Mouse (Mus musculus): ENCODE measurements at regions not wholly inside any gene's neighbourhood (a gene's known extent, or its start where the extent isn't known, plus 50 kb on each side); places are given as distances from the start of the nearest gene placed in this dataset.

- no peak overlapping the region for H3K4me2 ChIP-seq
- ATAC-seq (ENCODE audit: insufficient read depth, low FRiP score, low read depth) = no peak
- H3K36me3 ChIP-seq = no peaks in the 10 kb centered on the region
- H3K4me1 ChIP-seq = no peaks in the 10 kb centered on the region
- H3K9ac ChIP-seq = no peak overlapping the region
- no peak overlapping the region for H3K27ac ChIP-seq
- H3K9me3 ChIP-seq = no peaks in the 10 kb centered on the region
- H3K4me3 ChIP-seq (replicated peaks) = no peak overlapping the region
- WGBS = 70% methylated on average over 2 of the region's 2 CpGs
- H3K27me3 ChIP-seq (replicated peaks) = no peaks in the 10 kb centered on the region
These were observed 172.6 kb upstream of the F930015N05Rik start for GRCm38 (mm10) chr11:64609043-64609442.

- ATAC-seq (ENCODE audit: insufficient read depth, low FRiP score, low read depth) = no peak
- Histone ChIP-seq H3K9me3 (no peaks in the 10 kb centered on the region), H3K36me3 (no peaks in the 10 kb centered on the region), H3K27ac (no peak overlapping the region), H3K4me2 (no peak overlapping the region), H3K4me3 (replicated peaks) (no peak overlapping the region), H3K9ac (no peak overlapping the region), H3K27me3 (replicated peaks) (no peaks in the 10 kb centered on the region), H3K4me1 (no peaks in the 10 kb centered on the region)
- 76% methylated on average over 3 of the region's 3 CpGs for WGBS
These were observed 174.3 kb upstream of the F930015N05Rik start for GRCm38 (mm10) chr11:64610724-64611123.

DNA sequence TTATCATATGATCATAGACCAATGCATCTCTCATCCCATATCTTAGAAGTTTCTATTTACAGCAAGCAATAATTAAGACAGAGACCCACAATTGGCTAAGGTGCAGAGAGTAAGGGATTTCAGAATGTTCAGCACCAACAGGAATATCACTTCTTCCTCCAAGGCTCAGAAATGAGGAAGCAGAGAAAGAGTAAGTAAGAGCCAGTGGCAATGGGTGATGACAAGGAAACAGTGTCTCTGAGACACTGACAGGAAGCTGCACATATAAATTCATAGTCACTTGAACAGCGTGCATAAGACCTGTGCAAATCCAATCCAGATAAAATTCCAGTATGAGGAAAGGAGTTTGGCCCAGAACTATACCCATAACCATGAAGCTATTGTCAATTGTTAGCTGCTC is 178.7 kb upstream of the F930015N05Rik start:
- WGBS = 76% methylated on average over 1 of the region's 1 CpGs
- no peaks in the 10 kb centered on the region for H3K9me3 ChIP-seq
- no peak overlapping the region for H3K9ac ChIP-seq
- H3K27ac ChIP-seq = no peak overlapping the region
- no peaks in the 10 kb centered on the region for H3K36me3 ChIP-seq
- H3K4me1 ChIP-seq = no peaks in the 10 kb centered on the region
- no peaks in the 10 kb centered on the region for H3K27me3 ChIP-seq (replicated peaks)
- H3K4me3 ChIP-seq (replicated peaks) = no peak overlapping the region
- ATAC-seq (ENCODE audit: insufficient read depth, low FRiP score, low read depth) = no peak
- no peak overlapping the region for H3K4me2 ChIP-seq

GRCm38 (mm10) chr11:64618631-64619385 is 182.4 kb upstream of the F930015N05Rik start:
- Histone ChIP-seq H3K9me3 (no peaks in the 10 kb centered on the region), H3K4me3 (replicated peaks) (no peak overlapping the region), H3K4me1 (no peaks in the 10 kb centered on the region), H3K4me2 (no peak overlapping the region), H3K9ac (no peak overlapping the region), H3K27me3 (replicated peaks) (no peaks in the 10 kb centered on the region), H3K27ac (no peak overlapping the region), H3K36me3 (no peaks in the 10 kb centered on the region)
- 47% methylated on average over 5 of the region's 5 CpGs for WGBS
- no peak for ATAC-seq (ENCODE audit: insufficient read depth, low FRiP score, low read depth)

DNA sequence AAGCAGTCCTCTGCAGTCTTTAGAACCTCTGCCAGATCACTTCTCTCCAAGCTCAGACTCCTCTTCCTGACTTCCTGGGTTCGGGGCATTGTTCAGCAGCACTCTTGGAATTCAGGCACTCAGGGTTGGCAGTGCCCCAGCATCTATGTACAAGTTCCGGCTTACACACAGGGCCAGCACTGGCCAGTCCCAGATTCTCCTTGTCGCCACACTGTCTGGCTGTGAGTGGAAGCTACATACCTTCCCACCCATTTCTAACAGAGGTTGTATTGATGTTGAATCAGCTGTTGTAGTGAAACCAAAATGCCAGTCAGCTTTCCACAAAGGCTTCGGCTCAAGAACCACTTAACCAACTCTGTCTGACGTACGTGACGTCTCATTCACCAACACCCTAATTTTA is 190.7 kb upstream of the F930015N05Rik start:
- 83% methylated on average over 7 of the region's 7 CpGs for WGBS
- no peaks in the 10 kb centered on the region for H3K27me3 ChIP-seq (replicated peaks)
- H3K27ac ChIP-seq = no peak overlapping the region
- H3K9ac ChIP-seq = no peak overlapping the region
- no peaks in the 10 kb centered on the region for H3K4me1 ChIP-seq
- H3K36me3 ChIP-seq = no peaks in the 10 kb centered on the region
- H3K4me2 ChIP-seq = no peak overlapping the region
- no peak for ATAC-seq (ENCODE audit: insufficient read depth, low FRiP score, low read depth)
- no peak overlapping the region for H3K4me3 ChIP-seq (replicated peaks)
- no peaks in the 10 kb centered on the region for H3K9me3 ChIP-seq

DNA sequence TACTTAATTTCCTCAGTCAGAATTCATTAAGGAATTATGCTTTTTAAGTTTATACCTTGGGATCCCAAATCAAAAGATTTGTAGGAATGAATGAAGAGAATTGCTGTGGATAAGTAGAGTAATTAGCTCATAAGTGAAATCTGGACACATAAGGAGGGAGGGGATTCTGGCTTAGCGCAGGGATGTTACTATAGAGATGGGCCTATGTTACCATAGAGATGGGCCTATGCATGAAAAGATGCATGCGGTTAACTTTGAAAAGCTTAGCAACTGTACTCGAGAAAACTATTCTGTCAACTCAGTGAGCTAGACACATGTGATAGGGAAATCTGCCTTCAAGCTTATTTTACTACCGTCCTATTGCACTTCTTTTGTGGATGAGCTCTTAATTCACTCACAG is 204.5 kb upstream of the F930015N05Rik start:
- no peak for ATAC-seq (ENCODE audit: insufficient read depth, low FRiP score, low read depth)
- 92% methylated on average over 4 of the region's 4 CpGs for WGBS
- Histone ChIP-seq H3K4me3 (replicated peaks) (no peak overlapping the region), H3K36me3 (no peaks in the 10 kb centered on the region), H3K9ac (no peak overlapping the region), H3K4me1 (no peaks in the 10 kb centered on the region), H3K4me2 (no peak overlapping the region), H3K27ac (no peak overlapping the region), H3K9me3 (no peaks in the 10 kb centered on the region), H3K27me3 (replicated peaks) (no peaks in the 10 kb centered on the region)

DNA sequence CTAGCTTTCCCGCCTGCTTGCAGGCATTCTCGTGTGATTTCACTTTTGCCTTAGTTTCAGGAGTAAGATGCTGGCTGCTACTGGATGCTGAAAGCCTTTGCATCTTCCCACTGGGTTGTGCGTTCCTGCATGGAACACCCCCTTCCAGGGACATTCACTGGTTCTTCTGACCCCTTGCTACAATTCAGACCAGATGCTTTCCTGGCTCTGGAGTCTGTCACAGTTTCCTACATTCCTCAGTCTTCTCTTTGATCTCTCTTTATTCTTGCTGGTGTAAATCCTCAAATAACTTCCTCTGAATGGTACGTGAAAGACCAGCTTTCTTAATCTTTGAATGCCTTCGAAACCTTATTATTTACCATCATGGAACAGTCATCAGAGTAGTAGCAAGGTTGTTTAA is 206.7 kb upstream of the F930015N05Rik start:
- H3K27me3 ChIP-seq (replicated peaks) = no peaks in the 10 kb centered on the region
- H3K9me3 ChIP-seq = no peaks in the 10 kb centered on the region
- no peak overlapping the region for H3K4me3 ChIP-seq (replicated peaks)
- no peak overlapping the region for H3K4me2 ChIP-seq
- ATAC-seq (ENCODE audit: insufficient read depth, low FRiP score, low read depth) = no peak
- no peaks in the 10 kb centered on the region for H3K36me3 ChIP-seq
- WGBS = 66% methylated on average over 5 of the region's 5 CpGs
- no peaks in the 10 kb centered on the region for H3K4me1 ChIP-seq
- H3K27ac ChIP-seq = no peak overlapping the region
- H3K9ac ChIP-seq = no peak overlapping the region

DNA sequence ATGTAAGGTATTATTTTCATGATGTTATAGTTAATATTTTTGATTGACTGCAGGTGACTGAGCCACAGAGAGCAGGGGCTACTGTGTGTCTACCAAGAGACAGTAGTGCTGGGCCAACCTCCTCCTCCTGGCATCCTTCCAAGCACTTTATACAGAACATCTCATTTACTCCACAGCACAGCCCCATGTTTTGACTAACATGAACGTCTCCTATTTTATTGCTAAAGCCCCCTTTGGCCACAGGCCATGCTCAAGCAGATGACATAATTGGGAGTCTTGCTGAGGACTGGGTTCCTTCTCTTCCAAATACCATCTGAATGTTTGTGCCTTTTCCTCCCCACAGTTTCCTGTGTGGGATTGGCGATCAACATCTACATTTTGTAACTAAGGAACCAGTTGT is 211.5 kb upstream of the F930015N05Rik start:
- WGBS = 39% methylated on average over 2 of the region's 2 CpGs
- no peaks in the 10 kb centered on the region for H3K27me3 ChIP-seq (replicated peaks)
- H3K27ac ChIP-seq = no peak overlapping the region
- no peaks in the 10 kb centered on the region for H3K4me1 ChIP-seq
- no peaks in the 10 kb centered on the region for H3K36me3 ChIP-seq
- H3K4me2 ChIP-seq = no peak overlapping the region
- H3K9ac ChIP-seq = no peak overlapping the region
- no peak for ATAC-seq (ENCODE audit: insufficient read depth, low FRiP score, low read depth)
- no peaks in the 10 kb centered on the region for H3K9me3 ChIP-seq
- H3K4me3 ChIP-seq (replicated peaks) = no peak overlapping the region

- 70% methylated on average over 10 of the region's 10 CpGs for WGBS
- H3K27ac ChIP-seq = no peak overlapping the region
- no peaks in the 10 kb centered on the region for H3K27me3 ChIP-seq (replicated peaks)
- H3K9ac ChIP-seq = no peak overlapping the region
- no peak overlapping the region for H3K4me2 ChIP-seq
- no peaks in the 10 kb centered on the region for H3K36me3 ChIP-seq
- H3K9me3 ChIP-seq = no peaks in the 10 kb centered on the region
- no peak for ATAC-seq (ENCODE audit: insufficient read depth, low FRiP score, low read depth)
- H3K4me1 ChIP-seq = no peaks in the 10 kb centered on the region
- no peak overlapping the region for H3K4me3 ChIP-seq (replicated peaks)
These were observed 214.3 kb upstream of the F930015N05Rik start for GRCm38 (mm10) chr11:64650571-64651282.

DNA sequence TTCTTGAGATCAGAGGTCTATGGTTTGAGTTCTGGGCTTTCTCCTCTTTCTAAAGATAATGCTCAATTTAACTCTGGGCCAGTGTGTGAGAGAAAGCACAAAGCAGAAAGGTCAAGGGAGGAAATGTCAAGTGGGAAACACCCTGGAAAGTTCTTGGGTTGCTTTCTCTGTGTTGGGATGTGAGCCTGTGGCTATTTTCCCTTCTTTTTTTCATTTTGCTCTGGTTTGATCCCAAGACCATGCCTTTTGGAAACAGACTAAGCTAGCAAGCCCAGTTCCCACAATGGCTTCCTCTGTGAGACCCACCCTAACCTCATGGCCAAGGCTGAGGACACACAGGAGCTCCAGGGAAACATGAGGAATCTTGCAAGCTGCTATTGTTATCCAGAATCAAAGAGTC is 216.4 kb upstream of the F930015N05Rik start:
- no peak overlapping the region for H3K9ac ChIP-seq
- no peak overlapping the region for H3K4me2 ChIP-seq
- no peaks in the 10 kb centered on the region for H3K27me3 ChIP-seq (replicated peaks)
- H3K4me3 ChIP-seq (replicated peaks) = no peak overlapping the region
- no peaks in the 10 kb centered on the region for H3K4me1 ChIP-seq
- no peak for ATAC-seq (ENCODE audit: insufficient read depth, low FRiP score, low read depth)
- no peaks in the 10 kb centered on the region for H3K9me3 ChIP-seq
- H3K27ac ChIP-seq = no peak overlapping the region
- no peaks in the 10 kb centered on the region for H3K36me3 ChIP-seq

GRCm38 (mm10) chr11:64655162-64655561 is 218.7 kb upstream of the F930015N05Rik start:
- ATAC-seq (ENCODE audit: insufficient read depth, low FRiP score, low read depth) = no peak
- H3K4me3 ChIP-seq (replicated peaks) = no peak overlapping the region
- H3K27me3 ChIP-seq (replicated peaks) = no peaks in the 10 kb centered on the region
- no peaks in the 10 kb centered on the region for H3K4me1 ChIP-seq
- H3K9ac ChIP-seq = no peak overlapping the region
- H3K9me3 ChIP-seq = no peaks in the 10 kb centered on the region
- H3K27ac ChIP-seq = no peak overlapping the region
- WGBS = 86% methylated on average over 1 of the region's 1 CpGs
- no peaks in the 10 kb centered on the region for H3K36me3 ChIP-seq
- H3K4me2 ChIP-seq = no peak overlapping the region

DNA sequence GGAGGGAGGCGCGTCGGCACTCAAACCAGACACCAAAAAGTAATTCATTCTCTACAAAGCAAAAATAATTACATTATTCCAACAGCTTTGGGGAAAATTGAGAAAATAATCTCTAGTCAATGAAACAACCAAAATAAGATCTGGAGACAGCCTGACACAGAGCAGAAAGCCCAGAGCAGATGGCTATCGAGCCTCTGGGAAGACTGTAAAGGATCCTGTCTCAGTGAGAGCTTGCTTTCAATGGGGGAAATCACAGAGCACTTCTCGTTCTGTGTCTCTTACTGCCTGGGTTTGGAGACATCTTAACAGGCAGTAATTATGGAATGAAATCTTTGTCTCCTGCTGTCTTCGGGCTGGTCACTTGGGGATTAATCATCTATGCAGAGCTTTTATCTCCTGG is 226.7 kb upstream of the F930015N05Rik start:
- Histone ChIP-seq H3K4me2 (no peak overlapping the region), H3K4me1 (no peaks in the 10 kb centered on the region), H3K4me3 (replicated peaks) (no peak overlapping the region), H3K27ac (no peak overlapping the region), H3K36me3 (no peaks in the 10 kb centered on the region), H3K9me3 (no peaks in the 10 kb centered on the region), H3K27me3 (replicated peaks) (no peaks in the 10 kb centered on the region), H3K9ac (no peak overlapping the region)
- ATAC-seq (ENCODE audit: insufficient read depth, low FRiP score, low read depth) = no peak
- WGBS = 37% methylated on average over 6 of the region's 6 CpGs
